Mouse (Mus musculus) stomach, embryonic 16.5 days (tissue): ENCODE measurements around the gene Olfr576. TPM values are rescaled to one million over a fixed set of nuclear protein-coding genes. Genes with fewer than 3 reads are reported as not detected.

Experiments
- ATAC-seq: fragments of 200-750 bp; cut with Nextera tagmentation; 2 replicates; pipeline ENCODE4 v1.8.0; 2017; ENCODE audit warnings: moderate number of reproducible peaks, moderate TSS enrichment; ENCODE audit not compliant: insufficient read depth, low FRiP score
- H3K27ac ChIP-seq: fragments of 300-500 bp; sonication (generic); 2 replicates; pipeline ENCODE4 v1.5.1; 2014; ENCODE audit warnings: low read length
- H3K27me3 ChIP-seq: fragments of 300-500 bp; sonication (generic); 2 replicates; pipeline ENCODE4 v1.6.1; 2014; ENCODE audit warnings: low read length, control low read depth, mixed read lengths; ENCODE audit not compliant: control insufficient read depth, insufficient read depth
- H3K36me3 ChIP-seq: fragments of 300-500 bp; sonication (generic); 2 replicates; pipeline ENCODE4 v1.6.1; 2014; ENCODE audit warnings: low read length; ENCODE audit not compliant: control insufficient read depth, insufficient read depth
- H3K4me1 ChIP-seq: fragments of 300-500 bp; sonication (generic); 2 replicates; pipeline ENCODE4 v1.6.1; 2014; ENCODE audit warnings: low read length, control low read depth, mixed read lengths; ENCODE audit not compliant: control insufficient read depth, insufficient read depth
- H3K4me2 ChIP-seq: fragments of 300-500 bp; sonication (generic); 2 replicates; pipeline ENCODE4 v1.6.1; 2014; ENCODE audit warnings: low read depth, low read length, mixed read lengths
- H3K4me3 ChIP-seq: fragments of 300-500 bp; sonication (generic); replicated peaks from 2 replicates; pipeline ENCODE4 v1.5.1; 2014; ENCODE audit warnings: mild to moderate bottlenecking, low read length
- H3K9ac ChIP-seq: fragments of 300-500 bp; sonication (generic); 2 replicates; pipeline ENCODE4 v1.6.1; 2014; ENCODE audit warnings: low read length
- H3K9me3 ChIP-seq: fragments of 300-500 bp; sonication (generic); replicated peaks from 2 replicates; pipeline ENCODE4 v1.6.1; 2016; ENCODE audit warnings: low read length, control low read depth; ENCODE audit not compliant: control insufficient read depth
- WGBS: fragments of 180-500 bp; shearing (Covaris S2); extraction: QIAGEN DNeasy Blood & Tissue Kit; methylation state at CpG from one replicate; pipeline ENCODE4 v1.1.7; 2014; 5-methylcytosine and 5-hydroxymethylcytosine counted together
- polyA plus RNA-seq: library from polyadenylated mRNA; unstranded; fragments of >200 nt; fragmentation: Nextera tagmentation; extraction: Ambion mirVana; gene quantifications from 2 replicates; pipeline ENCODE4 v1.2.1, GENCODE M21; 2015

Olfr576 gene
- polyA plus RNA-seq, 1 experiment from 2014 or later = not detected

- no peaks in the 10 kb centered on the region for H3K36me3 ChIP-seq
- WGBS = 83% methylated on average over 1 of the region's 1 CpGs
- no peak within 1 kb of the TSS for H3K9ac ChIP-seq
- no peaks in the 10 kb centered on the region for H3K9me3 ChIP-seq
- H3K27me3 ChIP-seq = no peaks in the 10 kb centered on the region
- no peak within 1 kb of the TSS for H3K4me2 ChIP-seq
- no peaks in the 10 kb centered on the region for H3K4me1 ChIP-seq
- no peak within 1 kb of the TSS for H3K4me3 ChIP-seq
- H3K27ac ChIP-seq = no peak within 1 kb of the TSS
- no peak for ATAC-seq
Observed at GRCm38 (mm10) chr7:102948167-102948566, 14.3 kb upstream of the Olfr576 start, which contains the start of gene Olfr574. Gene Olfr574 (plus strand): TSS chr7:102948467.

- H3K9ac ChIP-seq = no peak overlapping the region
- WGBS = 45% methylated on average over 1 of the region's 1 CpGs
- no peak for ATAC-seq
- no peaks in the 10 kb centered on the region for H3K4me1 ChIP-seq
- H3K9me3 ChIP-seq = no peaks in the 10 kb centered on the region
- no peaks in the 10 kb centered on the region for H3K36me3 ChIP-seq
- H3K27ac ChIP-seq = no peak overlapping the region
- H3K4me3 ChIP-seq = no peak overlapping the region
- H3K4me2 ChIP-seq = no peak overlapping the region
- no peaks in the 10 kb centered on the region for H3K27me3 ChIP-seq
Observed at GRCm38 (mm10) chr7:102950732-102951131, 11.7 kb upstream of the Olfr576 start.

GRCm38 (mm10) chr7:102958137-102958536, 4.3 kb upstream of the Olfr576 start:
- Histone ChIP-seq H3K9me3 (no peaks in the 10 kb centered on the region), H3K4me1 (no peaks in the 10 kb centered on the region), H3K27ac (no peak overlapping the region), H3K4me2 (no peak overlapping the region), H3K9ac (no peak overlapping the region), H3K36me3 (no peaks in the 10 kb centered on the region), H3K4me3 (no peak overlapping the region), H3K27me3 (no peaks in the 10 kb centered on the region)
- ATAC-seq = no peak
- 62% methylated on average over 3 of the region's 3 CpGs for WGBS

GRCm38 (mm10) chr7:102958593-102958992, 3.9 kb upstream of the Olfr576 start, which contains the start of gene Olfr575:
Gene Olfr575 (minus strand): TSS chr7:102958775.
- H3K4me2 ChIP-seq = no peak within 1 kb of the TSS
- H3K9ac ChIP-seq = no peak within 1 kb of the TSS
- 33% methylated on average over 1 of the region's 1 CpGs for WGBS
- H3K27ac ChIP-seq = no peak within 1 kb of the TSS
- H3K27me3 ChIP-seq = no peaks in the 10 kb centered on the region
- no peak for ATAC-seq
- no peak within 1 kb of the TSS for H3K4me3 ChIP-seq
- no peaks in the 10 kb centered on the region for H3K9me3 ChIP-seq
- no peaks in the 10 kb centered on the region for H3K4me1 ChIP-seq
- H3K36me3 ChIP-seq = no peaks in the 10 kb centered on the region

GRCm38 (mm10) chr7:102974399-102974798, 11.9 kb downstream of the Olfr576 start:
- no peak overlapping the region for H3K27ac ChIP-seq
- H3K9ac ChIP-seq = no peak overlapping the region
- ATAC-seq = no peak
- WGBS = 50% methylated on average over 1 of the region's 1 CpGs
- no peaks in the 10 kb centered on the region for H3K4me1 ChIP-seq
- no peak overlapping the region for H3K4me3 ChIP-seq
- H3K27me3 ChIP-seq = no peaks in the 10 kb centered on the region
- H3K4me2 ChIP-seq = no peak overlapping the region
- no peaks in the 10 kb centered on the region for H3K36me3 ChIP-seq
- H3K9me3 ChIP-seq = no peaks in the 10 kb centered on the region

GRCm38 (mm10) chr7:102975843-102976242, 13.4 kb downstream of the Olfr576 start, which contains the start of gene Olfr577:
Gene Olfr577 (minus strand): TSS chr7:102975943.
- Histone ChIP-seq H3K9me3 (no peaks in the 10 kb centered on the region), H3K4me2 (no peak within 1 kb of the TSS), H3K4me1 (no peaks in the 10 kb centered on the region), H3K4me3 (no peak within 1 kb of the TSS), H3K9ac (no peak within 1 kb of the TSS), H3K36me3 (no peaks in the 10 kb centered on the region), H3K27ac (no peak within 1 kb of the TSS), H3K27me3 (no peaks in the 10 kb centered on the region)
- WGBS = 72% methylated on average over 2 of the region's 2 CpGs
- no peak for ATAC-seq

GRCm38 (mm10) chr7:102989224-102989623, 26.8 kb downstream of the Olfr576 start, which contains the start of gene Olfr578:
Gene Olfr578 (minus strand): TSS chr7:102989324.
- H3K4me3 ChIP-seq = no peak within 1 kb of the TSS
- no peak for ATAC-seq
- H3K27me3 ChIP-seq = no peaks in the 10 kb centered on the region
- H3K4me2 ChIP-seq = no peak within 1 kb of the TSS
- no peaks in the 10 kb centered on the region for H3K36me3 ChIP-seq
- H3K4me1 ChIP-seq = no peaks in the 10 kb centered on the region
- H3K27ac ChIP-seq = no peak within 1 kb of the TSS
- no peaks in the 10 kb centered on the region for H3K9me3 ChIP-seq
- 57% methylated on average over 3 of the region's 3 CpGs for WGBS
- H3K9ac ChIP-seq = no peak within 1 kb of the TSS

Other genes with a start within 250 kb of the Olfr576 start
- gene Olfr33, start 243.6 kb upstream of the Olfr576 start, polyA plus RNA-seq = not detected in 2 replicates
- not detected in 2 replicates for gene Olfr559, start 235.2 kb upstream of the Olfr576 start, polyA plus RNA-seq
- not detected in 2 replicates for gene Olfr560, start 203.3 kb upstream of the Olfr576 start, polyA plus RNA-seq
- gene Olfr78, start 203.2 kb upstream of the Olfr576 start, polyA plus RNA-seq = 0.34 and 0.72 TPM in 2 replicates
- gene Olfr561, start 191.4 kb upstream of the Olfr576 start, polyA plus RNA-seq = not detected in 2 replicates
- gene Olfr564, start 159.2 kb upstream of the Olfr576 start, polyA plus RNA-seq = not detected in 2 replicates
- not detected in 2 replicates for gene Olfr566, start 103.9 kb upstream of the Olfr576 start, polyA plus RNA-seq
- gene Olfr568, start 85.5 kb upstream of the Olfr576 start, polyA plus RNA-seq = not detected in 2 replicates
- not detected in 2 replicates for gene Olfr569, start 71.8 kb upstream of the Olfr576 start, polyA plus RNA-seq
- not detected in 2 replicates for gene Olfr570, start 68.1 kb upstream of the Olfr576 start, polyA plus RNA-seq
- gene Olfr571, start 45.1 kb upstream of the Olfr576 start, polyA plus RNA-seq = not detected in 2 replicates
- not detected in 2 replicates for gene Olfr572, start 38.3 kb upstream of the Olfr576 start, polyA plus RNA-seq
- gene Olfr573-ps1, start 20.1 kb upstream of the Olfr576 start, polyA plus RNA-seq = not detected in 2 replicates
- gene Olfr574, start 14.2 kb upstream of the Olfr576 start, polyA plus RNA-seq = not detected in 2 replicates
- not detected in 2 replicates for gene Olfr575, start 3.9 kb upstream of the Olfr576 start, polyA plus RNA-seq
- not detected in 2 replicates for gene Olfr577, start 13.3 kb downstream of the Olfr576 start, polyA plus RNA-seq
- not detected in 2 replicates for gene Olfr578, start 26.7 kb downstream of the Olfr576 start, polyA plus RNA-seq
- not detected in 2 replicates for gene Olfr582, start 75.4 kb downstream of the Olfr576 start, polyA plus RNA-seq
- gene Olfr583, start 88.6 kb downstream of the Olfr576 start, polyA plus RNA-seq = not detected in 2 replicates
- not detected in 2 replicates for gene Olfr584, start 119.2 kb downstream of the Olfr576 start, polyA plus RNA-seq
- gene Olfr585, start 135.1 kb downstream of the Olfr576 start, polyA plus RNA-seq = not detected in 2 replicates
- gene Olfr586, start 163.0 kb downstream of the Olfr576 start, polyA plus RNA-seq = not detected in 2 replicates
- gene Olfr588-ps1, start 178.2 kb downstream of the Olfr576 start, polyA plus RNA-seq = not detected in 2 replicates
- gene Olfr589, start 193.7 kb downstream of the Olfr576 start, polyA plus RNA-seq = not detected in 2 replicates
- gene Olfr591, start 215.7 kb downstream of the Olfr576 start, polyA plus RNA-seq = not detected in 2 replicates
- gene Olfr592, start 222.1 kb downstream of the Olfr576 start, polyA plus RNA-seq = not detected in 2 replicates
- gene Olfr593, start 249.2 kb downstream of the Olfr576 start, polyA plus RNA-seq = not detected in 2 replicates